Mouse (Mus musculus): ENCODE measurements at regions not wholly inside any gene's neighbourhood (a gene's known extent, or its start where the extent isn't known, plus 50 kb on each side); places are given as distances from the start of the nearest gene placed in this dataset. TPM values are rescaled to one million over a fixed set of nuclear protein-coding genes. Genes with fewer than 3 reads are reported as not detected.

Small RNAs in the stretch of these regions (microRNA-seq; reads per million reads assigned to microRNA genes)
- not detected for gene Gm44375

Data from kidney, embryonic 16.5 days (tissue).